Mouse (Mus musculus) lung, adult 2 months (tissue): ENCODE measurements around the gene Rpl37. TPM values are rescaled to one million over a fixed set of nuclear protein-coding genes. Genes with fewer than 3 reads are reported as not detected.

Experiments used
- DNase-seq: peaks from one replicate; pipeline ENCODE4 v3.0.0; 2022
- H3K4me1 ChIP-seq: fragments of 200-500 bp; 2 replicates; pipeline ENCODE4 v1.6.1; 2011; ENCODE audit warnings: low read length; ENCODE audit not compliant: control insufficient read depth, insufficient read depth
- H3K4me3 ChIP-seq: fragments of 200-500 bp; replicated peaks from 2 replicates; pipeline ENCODE3; 2011; ENCODE audit warnings: low read depth, mild to moderate bottlenecking, control low read depth, low read length; ENCODE audit errors: extremely low read depth
- CTCF ChIP-seq: fragments of 200-500 bp; IDR thresholded peaks from 2 replicates; pipeline ENCODE4 v1.5.1; 2011; ENCODE audit warnings: mild to moderate bottlenecking, low read length, control low read depth; ENCODE audit not compliant: insufficient read depth
- POLR2A ChIP-seq: fragments of 200-500 bp; IDR thresholded peaks from 2 replicates; pipeline ENCODE4 v1.6.1; 2011; ENCODE audit warnings: low read depth, mild to moderate bottlenecking, control low read depth, low read length, borderline replicate concordance; ENCODE audit errors: extremely low read depth
- WGBS: fragments of 180-500 bp; shearing (Covaris S2); methylation state at CpG from one replicate; pipeline ENCODE4 v1.1.7; 2018; 5-methylcytosine and 5-hydroxymethylcytosine counted together
- polyA plus RNA-seq: library from polyadenylated mRNA; depleted of rRNA; stranded (reverse); fragments of >200 nt; gene quantifications from 2 replicates; pipeline ENCODE4 v1.2.3, GENCODE M21; 2012

The Rpl37 gene
- polyA plus RNA-seq, 1 experiment = 778 TPM

DNA sequence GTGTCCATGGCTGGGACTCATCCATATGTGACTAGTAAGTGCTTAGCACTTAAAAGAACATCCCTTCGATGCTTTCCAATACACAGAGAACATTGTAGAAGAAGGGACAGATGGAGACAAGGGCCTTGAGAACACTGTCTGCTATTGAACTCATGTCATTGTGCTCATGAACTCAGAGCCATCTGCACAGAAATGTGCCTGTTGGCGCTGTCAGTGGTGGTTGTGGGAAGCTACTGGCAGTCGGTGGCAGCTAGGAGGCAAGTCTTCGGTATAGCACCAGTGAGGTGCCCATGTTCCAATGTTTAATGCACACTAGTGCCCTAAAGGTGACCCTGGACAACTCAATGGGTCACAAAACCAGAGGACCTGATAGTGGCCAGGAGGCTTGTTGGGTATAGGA lies 14.1 kb upstream of the Rpl37 start:
- Histone ChIP-seq H3K4me1 (no peaks in the 10 kb centered on the region; the same call in 1 of the 2 replicates), H3K4me3 (no peak overlapping the region)
- no peak for DNase-seq
- WGBS = 95% methylated on average over 4 of the region's 4 CpGs
- no peak for TF ChIP-seq CTCF
- TF ChIP-seq POLR2A = no peak

DNA sequence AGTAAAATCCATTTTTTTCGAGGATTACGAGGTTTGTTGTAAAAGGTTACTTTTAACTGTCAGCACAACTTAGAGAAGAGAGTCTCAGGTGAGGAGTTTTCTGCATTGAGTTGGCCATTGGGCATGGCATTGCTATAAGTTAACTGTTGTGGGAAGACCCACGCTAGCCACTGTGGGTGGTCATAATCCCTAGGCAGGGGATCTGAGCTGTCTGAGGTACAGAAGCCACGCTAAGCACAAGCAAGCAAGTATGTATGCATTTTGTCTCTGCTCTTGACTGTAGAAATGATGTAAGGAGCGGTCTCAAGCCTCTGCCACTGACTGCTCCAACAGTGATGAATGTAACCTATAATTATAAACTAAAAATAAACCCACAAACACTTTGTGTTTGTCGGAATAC lies 10.6 kb upstream of the Rpl37 start:
- TF ChIP-seq CTCF (no peak), POLR2A (no peak)
- Histone ChIP-seq H3K4me1 (no peaks in the 10 kb centered on the region; the same call in 1 of the 2 replicates), H3K4me3 (no peak overlapping the region)
- no peak for DNase-seq
- 80% methylated on average over 6 of the region's 6 CpGs for WGBS

DNA sequence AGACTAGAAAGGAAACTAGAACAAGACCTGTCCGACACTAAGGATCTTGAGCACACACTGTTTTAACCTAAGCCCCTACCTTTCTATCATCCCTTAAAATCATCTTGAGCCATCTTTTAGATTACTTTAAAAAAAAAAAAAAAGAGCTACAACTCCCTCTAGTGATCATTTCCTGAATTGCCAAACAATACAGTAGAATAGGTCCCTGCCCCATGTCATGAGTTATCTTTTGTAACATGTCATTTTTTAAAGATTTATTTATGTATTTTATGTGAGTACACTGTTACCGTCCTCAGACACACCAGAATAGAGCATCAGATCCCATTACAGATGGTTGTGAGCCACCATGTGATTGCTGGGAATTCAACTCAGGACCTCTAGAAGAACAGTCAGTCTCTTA lies 10.2 kb upstream of the Rpl37 start:
- TF ChIP-seq POLR2A (no peak), CTCF (peak; percentile 20; the same call in 1 of the 2 replicates)
- Histone ChIP-seq H3K4me3 (no peak overlapping the region), H3K4me1 (no peaks in the 10 kb centered on the region; the same call in 1 of the 2 replicates)
- no peak for DNase-seq
- 33% methylated on average over 2 of the region's 2 CpGs for WGBS

DNA sequence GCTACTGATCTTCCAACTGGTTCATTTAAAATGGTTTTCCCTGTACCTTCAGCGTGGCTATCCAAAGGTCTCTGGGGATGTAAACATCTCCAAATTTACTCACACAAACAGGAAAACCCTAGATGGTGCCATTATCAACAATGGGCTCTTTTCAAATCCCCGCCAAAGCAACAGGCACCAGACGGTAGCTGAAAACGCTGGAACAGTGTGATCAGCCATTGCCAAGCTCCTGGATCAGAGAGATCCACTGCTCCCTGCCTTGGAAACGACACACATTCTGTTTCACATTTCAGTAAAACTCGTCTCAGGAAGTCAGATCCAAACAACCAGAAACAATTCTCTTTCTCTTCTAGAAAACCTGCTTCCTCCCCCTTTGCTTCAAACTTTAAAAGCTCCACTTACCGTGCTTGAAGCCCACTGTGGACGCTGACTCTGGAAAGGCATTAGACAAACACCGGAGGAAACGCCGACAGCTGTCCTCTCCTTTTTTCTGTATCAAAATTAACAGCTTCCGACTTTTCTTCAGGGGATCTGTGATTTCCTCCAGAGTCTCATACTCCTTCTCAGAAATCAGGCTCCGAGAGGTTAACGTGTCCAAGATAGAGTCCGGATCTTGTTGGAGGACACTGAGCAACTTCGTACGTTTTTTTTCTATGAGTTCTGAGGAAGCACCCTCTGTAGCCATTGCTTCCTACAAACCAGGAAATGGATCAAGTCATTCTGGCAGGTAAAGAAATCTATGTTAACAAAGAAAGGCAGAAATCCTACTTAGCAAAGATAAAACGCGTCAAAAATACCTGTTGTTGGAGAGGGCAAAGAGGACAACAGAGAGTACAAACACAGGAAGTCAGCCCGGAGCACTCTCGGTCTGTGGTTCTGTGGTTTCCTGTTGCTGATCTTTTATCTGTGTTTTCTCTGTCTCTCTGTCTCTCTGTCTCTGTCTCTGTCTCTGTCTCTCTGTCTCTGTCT lies 8.5 kb upstream of the Rpl37 start, which contains the start of gene Card6:
Gene Card6 (minus strand): TSS at position 854 of the 969 bp plus-strand sequence.
- DNase-seq = peak; percentile 30
- 12% methylated on average over 21 of the region's 21 CpGs for WGBS
- H3K4me1 ChIP-seq = no peaks in the 10 kb centered on the region; the same call in 1 of the 2 replicates
- peak within 1 kb of the TSS; percentile 60 for H3K4me3 ChIP-seq
- TF ChIP-seq CTCF (no peak), POLR2A (no peak)

DNA sequence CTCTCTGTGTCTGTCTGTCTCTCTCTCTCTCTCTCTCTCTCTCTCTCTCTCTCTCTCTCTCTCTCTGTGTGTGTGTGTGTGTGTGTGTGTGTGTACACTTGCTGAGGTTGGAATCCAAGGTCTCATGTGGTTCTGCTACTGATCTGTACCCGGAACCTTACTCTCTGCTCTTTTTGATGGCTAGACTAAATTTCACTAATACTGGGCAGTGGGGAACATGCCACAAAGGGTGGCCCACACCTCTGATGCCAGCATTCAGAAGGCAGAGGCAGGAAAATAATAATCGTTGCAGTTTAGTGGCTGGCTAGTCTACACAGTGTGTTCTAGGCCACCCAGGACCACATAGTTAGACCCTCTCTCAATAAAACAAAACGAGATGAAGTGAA lies 7.8 kb upstream of the Rpl37 start:
- Histone ChIP-seq H3K4me1 (no peaks in the 10 kb centered on the region; the same call in 1 of the 2 replicates), H3K4me3 (no peak overlapping the region)
- TF ChIP-seq CTCF = no peak
- no peak for TF ChIP-seq POLR2A
- WGBS = 44% methylated on average over 3 of the region's 3 CpGs
- no peak for DNase-seq

DNA sequence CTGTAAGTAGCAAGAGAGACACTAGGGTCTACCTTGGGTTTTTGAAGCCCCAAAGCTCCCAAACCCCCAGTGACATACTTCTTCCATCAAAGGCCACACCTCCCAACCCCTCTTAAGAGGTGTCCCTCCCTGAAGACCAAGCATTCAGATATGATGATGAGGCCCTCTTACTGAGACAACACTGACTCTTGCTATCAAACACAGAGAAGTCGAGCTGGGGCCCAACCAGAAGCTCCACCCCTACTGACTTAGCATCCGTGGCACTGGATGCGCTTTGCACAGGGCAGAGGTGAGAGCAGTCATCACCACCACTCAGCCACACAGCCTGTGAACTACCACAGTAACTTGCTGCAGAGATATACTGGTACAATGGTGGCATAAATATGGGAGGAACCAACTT lies 3.8 kb upstream of the Rpl37 start:
- Histone ChIP-seq H3K4me3 (no peak overlapping the region), H3K4me1 (no peaks in the 10 kb centered on the region; the same call in none of the 2 replicates)
- 76% methylated on average over 3 of the region's 3 CpGs for WGBS
- DNase-seq = no peak
- TF ChIP-seq POLR2A = no peak
- TF ChIP-seq CTCF = no peak

DNA sequence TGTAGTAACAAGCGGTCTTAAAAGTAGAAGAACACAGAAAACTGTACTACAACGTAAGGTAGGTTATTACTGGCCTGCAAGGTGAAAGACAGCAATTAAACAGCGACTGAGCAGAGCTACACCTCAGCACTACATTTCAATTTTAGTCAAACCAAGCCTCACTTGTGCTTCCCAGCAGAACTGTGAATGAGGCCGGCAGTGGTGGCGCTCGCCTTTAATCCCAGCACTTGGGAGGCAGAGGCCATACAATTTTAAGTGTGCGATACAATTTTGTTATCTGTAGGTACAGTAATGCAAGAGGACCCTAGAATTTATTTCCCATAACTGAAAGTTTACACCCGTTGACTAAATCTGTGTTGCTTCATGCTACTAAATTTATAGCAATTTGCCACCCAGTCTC lies 1.3 kb upstream of the Rpl37 start:
- no peak for DNase-seq
- Histone ChIP-seq H3K4me1 (no peaks in the 10 kb centered on the region; the same call in none of the 2 replicates), H3K4me3 (no peak overlapping the region)
- 61% methylated on average over 8 of the region's 8 CpGs for WGBS
- TF ChIP-seq CTCF = no peak
- no peak for TF ChIP-seq POLR2A

DNA sequence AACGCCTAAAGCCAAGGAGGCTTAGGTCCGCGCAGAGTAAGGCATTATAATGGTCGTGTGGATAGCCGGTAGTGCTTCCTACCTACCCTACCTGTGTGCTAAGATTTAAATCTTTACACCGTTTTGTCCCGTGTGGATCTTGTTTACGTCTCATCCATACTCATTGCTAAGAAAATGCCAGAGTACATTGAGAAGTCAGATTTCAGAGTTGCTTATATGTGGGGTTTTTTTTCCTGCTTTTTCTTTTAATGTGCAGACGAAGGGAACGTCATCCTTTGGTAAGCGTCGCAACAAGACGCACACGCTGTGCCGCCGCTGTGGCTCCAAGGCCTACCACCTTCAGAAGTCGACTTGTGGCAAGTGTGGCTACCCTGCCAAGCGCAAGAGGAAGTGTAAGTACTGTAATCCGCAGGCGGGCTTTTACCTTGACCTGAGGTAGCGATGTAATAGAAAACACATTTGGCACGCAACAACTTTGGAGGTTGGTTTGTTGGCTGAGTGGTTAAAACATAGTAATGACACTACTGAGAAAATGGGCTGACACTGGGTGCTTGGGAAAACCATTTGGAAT lies 671 bp downstream of the Rpl37 start:
- WGBS = under 1% methylated on average over 22 of the region's 22 CpGs
- Histone ChIP-seq H3K4me1 (no peaks in the 10 kb centered on the region; the same call in none of the 2 replicates), H3K4me3 (peak overlapping the region; percentile 92)
- TF ChIP-seq POLR2A (no peak), CTCF (no peak)
- DNase-seq = no peak

DNA sequence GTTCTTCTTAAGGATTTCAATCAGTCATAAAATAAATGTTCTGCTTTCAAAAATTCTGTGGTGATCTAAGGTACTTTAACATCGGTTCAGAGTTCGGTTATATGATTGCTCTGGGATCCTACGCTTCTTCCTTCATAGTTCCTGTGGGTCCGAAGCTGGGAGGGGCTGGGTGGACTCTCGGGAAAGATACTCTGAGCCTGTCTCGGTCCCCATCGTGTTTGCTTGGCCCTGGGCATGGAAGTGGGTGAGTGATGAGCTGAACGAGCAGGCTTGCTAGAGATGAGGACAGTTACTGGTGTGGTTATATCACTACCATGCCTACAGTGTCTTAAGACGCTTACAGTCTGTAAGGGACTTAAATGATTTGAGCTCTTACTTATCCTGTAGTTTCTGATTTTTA lies 2.2 kb downstream of the Rpl37 start:
- no peaks in the 10 kb centered on the region; the same call in none of the 2 replicates for H3K4me1 ChIP-seq
- no peak for DNase-seq
- WGBS = 82% methylated on average over 9 of the region's 9 CpGs
- TF ChIP-seq POLR2A (no peak), CTCF (no peak)
- H3K4me3 ChIP-seq = no peak overlapping the region

DNA sequence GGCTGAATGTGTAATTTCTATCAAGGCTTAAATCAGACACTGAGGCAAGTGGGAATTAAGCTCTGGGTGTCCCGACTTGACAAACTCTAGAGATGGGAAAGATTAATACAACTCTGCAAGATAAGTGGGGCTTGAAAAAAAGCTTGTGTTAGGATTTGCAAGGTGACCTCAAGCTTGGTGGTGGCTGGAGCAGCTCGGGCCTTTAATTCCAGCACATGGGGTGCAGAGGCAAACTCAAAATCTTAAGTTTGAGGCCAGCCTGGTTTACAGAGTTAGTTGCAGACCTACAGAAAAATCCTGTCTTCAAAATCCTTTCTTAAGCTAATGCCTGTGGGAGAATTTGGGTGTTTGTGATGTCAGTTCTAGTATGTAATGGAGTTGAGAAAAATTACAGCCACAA lies 2.7 kb downstream of the Rpl37 start:
- no peak overlapping the region for H3K4me3 ChIP-seq
- DNase-seq = no peak
- no peaks in the 10 kb centered on the region; the same call in none of the 2 replicates for H3K4me1 ChIP-seq
- TF ChIP-seq POLR2A = no peak
- no peak for TF ChIP-seq CTCF
- WGBS = 90% methylated on average over 2 of the region's 2 CpGs
